Comparison of ENCODE assay signal across 8 mouse cellular contexts in genomic region chr13:96375519-96375918, GRCm38 (mm10). TPM values are rescaled to one million over a fixed set of nuclear protein-coding genes. Genes with fewer than 3 reads are reported as not detected.
DNase-seq lines count a peak whose midpoint lies in the region; ATAC-seq and TF ChIP-seq lines count a peak whose summit lies in the region.
"Had no signal": no experiment of that assay in that cellular context is flagged by ENCODE, and none has a peak within 500 bp of the region (broad histone marks: within the 10 kb centered on the region; RNA-seq: fewer than 3 reads in every experiment).

No protein-coding gene starts in this region.

- H3K36me3 ChIP-seq in intestine, postnatal 0 days (ENCODE audit: control insufficient read depth, insufficient read depth), result no peaks in the 10 kb centered on the region
- H3K36me3 ChIP-seq in intestine, embryonic 16.5 days (ENCODE audit: control insufficient read depth, insufficient read depth, low read length), result no peaks in the 10 kb centered on the region
- no peaks in the 10 kb centered on the region for H3K36me3 ChIP-seq in CH12.LX (replicated peaks in 1 of 2; ENCODE audit: control insufficient read depth in 1 of 2, insufficient read depth in 1 of 2, low read length in 1 of 2)
- H3K36me3 ChIP-seq in limb, embryonic 10.5 days, result no peaks in the 10 kb centered on the region
- H3K36me3 ChIP-seq in forebrain, embryonic 15.5 days, result no peaks in the 10 kb centered on the region
- H3K36me3 ChIP-seq: liver, embryonic 15.5 days had no signal

- no peak for TF ChIP-seq POLR2A in CH12.LX (IDR thresholded peaks at IDR 0.05; ENCODE audit: low read depth, low read length)

- no peak overlapping the region for H3K9ac ChIP-seq in intestine, postnatal 0 days (ENCODE audit: low read depth, low read length)
- no peak overlapping the region for H3K9ac ChIP-seq in intestine, embryonic 16.5 days (ENCODE audit: low read depth, low read length)
- H3K9ac ChIP-seq in CH12.LX (ENCODE audit: insufficient read depth, low read depth), result no peak overlapping the region
- H3K9ac ChIP-seq in forebrain, embryonic 15.5 days (replicated peaks), result no peak overlapping the region
- H3K9ac ChIP-seq: liver, embryonic 15.5 days had no signal

- ATAC-seq in intestine, postnatal 0 days, result no peak
- no peak for ATAC-seq in intestine, embryonic 16.5 days
- no peak for ATAC-seq in forebrain, embryonic 15.5 days (replicated peaks)

- peak; percentile 54 for DNase-seq in 416B (ENCODE audit: low read depth)
- peak; percentile 68 for DNase-seq in CH12.LX (ENCODE audit: extremely low read depth)
- peak; percentile 28 for DNase-seq in embryo, embryonic 10.5 days (ENCODE audit: low spot score)
- no peak for DNase-seq in limb, embryonic 10.5 days (ENCODE audit: low spot score)

- TF ChIP-seq RAD21 in CH12.LX (IDR thresholded peaks at IDR 0.05; ENCODE audit: low read depth, low read length), result peak; percentile 48

- H3K79me2 ChIP-seq in CH12.LX (replicated peaks; ENCODE audit: control insufficient read depth, extremely low read depth, insufficient read depth, poor library complexity, severe bottlenecking), result no peaks in the 10 kb centered on the region

- dilution Hi-C loops in CH12.LX (cut with MboI; ENCODE audit: extremely low pct_ligation_motif_present, extremely low pct_unique_long_range_greater_than_20kb, low sequenced_read_pairs), result no loop called here

- TF ChIP-seq EP300 in CH12.LX (IDR thresholded peaks at IDR 0.05; ENCODE audit: low read length), result no peak

- no peaks in the 10 kb centered on the region for H3K27me3 ChIP-seq in intestine, postnatal 0 days (replicated peaks; ENCODE audit: control insufficient read depth, insufficient read depth, low read length)
- H3K27me3 ChIP-seq in intestine, embryonic 16.5 days (replicated peaks; ENCODE audit: control insufficient read depth, insufficient read depth, low read length), result no peaks in the 10 kb centered on the region
- no peaks in the 10 kb centered on the region for H3K27me3 ChIP-seq in CH12.LX (replicated peaks)
- H3K27me3 ChIP-seq in limb, embryonic 10.5 days (ENCODE audit: low read depth, poor library complexity, severe bottlenecking), result no peaks in the 10 kb centered on the region
- no peaks in the 10 kb centered on the region for H3K27me3 ChIP-seq in forebrain, embryonic 15.5 days
- H3K27me3 ChIP-seq: liver, embryonic 15.5 days had no signal

- H3K4me2 ChIP-seq in intestine, postnatal 0 days (replicated peaks; ENCODE audit: low read depth), result no peak overlapping the region
- no peak overlapping the region for H3K4me2 ChIP-seq in intestine, embryonic 16.5 days (ENCODE audit: low read depth, low read length)
- H3K4me2 ChIP-seq in CH12.LX (ENCODE audit: insufficient read depth, low read depth, poor library complexity, severe bottlenecking), result no peak overlapping the region
- H3K4me2 ChIP-seq in forebrain, embryonic 15.5 days (replicated peaks), result no peak overlapping the region
- H3K4me2 ChIP-seq: liver, embryonic 15.5 days had no signal

- no peaks in the 10 kb centered on the region for H3K9me3 ChIP-seq in intestine, postnatal 0 days (ENCODE audit: control insufficient read depth)
- no peaks in the 10 kb centered on the region for H3K9me3 ChIP-seq in intestine, embryonic 16.5 days (ENCODE audit: control insufficient read depth, low read length)
- H3K9me3 ChIP-seq in CH12.LX (replicated peaks; ENCODE audit: low read length), result no peaks in the 10 kb centered on the region
- no peaks in the 10 kb centered on the region for H3K9me3 ChIP-seq in limb, embryonic 10.5 days (replicated peaks)
- H3K9me3 ChIP-seq in forebrain, embryonic 15.5 days, result no peaks in the 10 kb centered on the region
- H3K9me3 ChIP-seq: liver, embryonic 15.5 days had no signal

- H3K4me1 ChIP-seq in intestine, postnatal 0 days (replicated peaks; ENCODE audit: control insufficient read depth, insufficient read depth, low read length), result no peaks in the 10 kb centered on the region
- peaks cover 4% of the 10 kb centered on the region; the same call in 1 of the 2 replicates for H3K4me1 ChIP-seq in intestine, embryonic 16.5 days (ENCODE audit: control insufficient read depth, insufficient read depth, low read length)
- H3K4me1 ChIP-seq in CH12.LX (ENCODE audit: control insufficient read depth in 1 of 2, insufficient read depth in 2 of 2), result peaks cover 2 to 10% of the 10 kb centered on the region in 2 experiments; a peak in 1 of 4 replicates
- H3K4me1 ChIP-seq in limb, embryonic 10.5 days, result no peaks in the 10 kb centered on the region
- no peaks in the 10 kb centered on the region for H3K4me1 ChIP-seq in forebrain, embryonic 15.5 days
- H3K4me1 ChIP-seq: liver, embryonic 15.5 days had no signal

- in situ Hi-C loops in CH12.LX (cut with MboI; ENCODE audit: low pct_ligation_motif_present, low pct_unique_long_range_greater_than_20kb, low sequenced_read_pairs), result loop anchor here (10.0 kb wide), 1 partner anchor 351 kb away; no protein-coding TSS in a partner anchor

- H3K4me3 ChIP-seq in intestine, postnatal 0 days (ENCODE audit: low read depth, low read length), result no peak overlapping the region
- no peak overlapping the region for H3K4me3 ChIP-seq in intestine, embryonic 16.5 days (ENCODE audit: low read length)
- no peak overlapping the region for H3K4me3 ChIP-seq in CH12.LX (replicated peaks in 1 of 3; ENCODE audit: low read depth in 2 of 3, low read length in 2 of 3, poor library complexity in 1 of 3)
- H3K4me3 ChIP-seq in limb, embryonic 10.5 days, result no peak overlapping the region
- H3K4me3 ChIP-seq in forebrain, embryonic 15.5 days, result no peak overlapping the region
- H3K4me3 ChIP-seq: liver, embryonic 15.5 days had no signal

- TF ChIP-seq CTCF in intestine, postnatal 0 days (IDR thresholded peaks at IDR 0.05; ENCODE audit: low read depth), result peak; percentile 59
- peak in 1 of 2 experiments; percentile 64; a peak in 2 of 4 replicates for TF ChIP-seq CTCF in CH12.LX (conservative IDR thresholded peaks at IDR 0.05 in 1 of 2, IDR thresholded peaks at IDR 0.05 in 1 of 2; ENCODE audit: low read depth in 2 of 2, low read length in 2 of 2)

- WGBS in intestine, postnatal 0 days, result 6% methylated on average over 2 of the region's 2 CpGs
- 11% methylated on average over 2 of the region's 2 CpGs for WGBS in intestine, embryonic 16.5 days
- WGBS in limb, embryonic 10.5 days, result 10% methylated on average over 2 of the region's 2 CpGs
- WGBS in forebrain, embryonic 15.5 days, result 13% methylated on average over 2 of the region's 2 CpGs

- no peak overlapping the region for H3K27ac ChIP-seq in intestine, postnatal 0 days (ENCODE audit: low read depth, low read length)
- H3K27ac ChIP-seq in intestine, embryonic 16.5 days (ENCODE audit: low read length), result no peak overlapping the region
- no peak overlapping the region for H3K27ac ChIP-seq in CH12.LX (ENCODE audit: insufficient read depth, low read depth)
- H3K27ac ChIP-seq in limb, embryonic 10.5 days, result no peak overlapping the region
- no peak overlapping the region for H3K27ac ChIP-seq in forebrain, embryonic 15.5 days (replicated peaks)
- H3K27ac ChIP-seq: liver, embryonic 15.5 days had no signal

TF ChIP-seq in CH12.LX, 34 proteins besides CTCF, POLR2A, EP300 and RAD21:
- no peak for TF ChIP-seq CHD1 (IDR thresholded peaks at IDR 0.05; ENCODE audit: low read depth, low read length)
- peak; percentile 51; the same call in 1 of the 2 replicates for TF ChIP-seq CHD2 (IDR thresholded peaks at IDR 0.05; ENCODE audit: low read length)
- TF ChIP-seq SIN3A (IDR thresholded peaks at IDR 0.05; ENCODE audit: low read length), result 0 out of 2 replicates have a peak, but pooled peaks have one; percentile 24
- peak; percentile 68 for TF ChIP-seq SMC3 (IDR thresholded peaks at IDR 0.05; ENCODE audit: low read depth, low read length)

RNA-seq across cellular contexts. Expression of gene Poc5, which starts 12.6 kb away (rescaled TPM):
- 4.6 and 5.6 TPM in 2 replicates for polyA plus RNA-seq in intestine, postnatal 0 days (2015; fragmentation: Nextera tagmentation; extraction: Ambion mirVana)
- 8.9 and 10.7 TPM in 2 replicates for polyA plus RNA-seq in intestine, embryonic 16.5 days (2015; fragmentation: Nextera tagmentation; extraction: Ambion mirVana)
- 17.2 and 18.0 TPM in 2 replicates for total RNA-seq in CH12.LX (2012; rRNA removed)
- total RNA-seq in CH12.LX (2014; rRNA removed), result 21.6 and 23.8 TPM in 2 replicates
- polyA plus RNA-seq in CH12.LX (2012; ENCODE audit: insufficient read length, low read depth), result 31.0 and 37.5 TPM in 2 replicates
- 17.8 and 18.8 TPM in 2 replicates for polyA plus RNA-seq in limb, embryonic 10.5 days (2016; fragmentation: Nextera tagmentation; extraction: Ambion mirVana)
- polyA plus RNA-seq in forebrain, embryonic 15.5 days (2015; fragmentation: Nextera tagmentation; extraction: Ambion mirVana), result 26.2 and 27.1 TPM in 2 replicates
